Mouse (Mus musculus): ENCODE measurements around the gene Plpp3.

DNA sequence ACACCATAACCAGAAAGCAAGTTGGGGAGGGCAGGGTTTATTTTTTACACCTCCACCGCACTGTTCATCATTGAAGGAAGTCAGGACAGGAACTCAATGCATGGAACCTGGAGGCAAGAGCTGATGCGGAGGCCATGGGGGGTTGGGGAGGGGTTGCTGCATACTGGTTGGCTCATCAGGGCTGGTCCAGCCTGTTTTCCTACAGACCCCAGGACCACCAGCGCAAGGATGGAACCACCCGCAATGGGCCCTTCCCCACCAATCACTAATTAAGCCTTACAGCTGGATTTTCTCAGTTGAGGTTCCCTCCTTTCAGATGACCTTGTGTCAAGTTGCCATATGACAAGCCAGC is 46.5 kb upstream of the Plpp3 start:
- TF ChIP-seq UBTF (IDR thresholded peaks at IDR 0.05; ENCODE audit: borderline replicate concordance, insufficient read depth, low read depth, low read length) (no peak), ETS1 (IDR thresholded peaks at IDR 0.05; ENCODE audit: low read depth, low read length) (no peak), MAFK (IDR thresholded peaks at IDR 0.05; ENCODE audit: borderline replicate concordance, low read depth, low read length) (no peak), CTCF (IDR thresholded peaks at IDR 0.05 in 2 of 3, conservative IDR thresholded peaks at IDR 0.05 in 1 of 3; ENCODE audit: control insufficient read depth in 1 of 3, insufficient read depth in 1 of 3, low read depth in 2 of 3, low read length in 3 of 3, poor library complexity in 1 of 3, severe bottlenecking in 1 of 3) (no peak), ZKSCAN1 (IDR thresholded peaks at IDR 0.05; ENCODE audit: low read depth, low read length) (no peak), POLR2A (IDR thresholded peaks at IDR 0.05; ENCODE audit: control insufficient read depth in 1 of 2, insufficient read depth in 1 of 2, low read depth in 1 of 2, low read length in 2 of 2, poor library complexity in 1 of 2) (no peak), ZMIZ1 (IDR thresholded peaks at IDR 0.05; ENCODE audit: low read depth, low read length) (no peak), MAX (IDR thresholded peaks at IDR 0.05; ENCODE audit: low read length) (no peak), TAL1 (IDR thresholded peaks at IDR 0.05; ENCODE audit: low read length) (no peak), TCF12 (IDR thresholded peaks at IDR 0.05; ENCODE audit: low read depth, low read length) (no peak), ZNF384 (IDR thresholded peaks at IDR 0.05; ENCODE audit: low read depth, low read length) (no peak)
